Mouse (Mus musculus) hematopoietic stem cell, adult 5-6 weeks (primary cell): ENCODE data around the gene Rpl11. TPM values are rescaled to one million over a fixed set of nuclear protein-coding genes. Genes with fewer than 3 reads are reported as not detected.
A peak's percentile ranks its signal among the peaks of the same experiment; 100 is the strongest.
"Not testable (repeated sequence)": the region's sequence is repeated elsewhere in the genome, so short reads cannot be mapped to it uniquely, and the experiment has no call there.

Source experiments
- ATAC-seq, 2 experiments: fragments of 125-278 bp in 1 of 2; replicated peaks in 1 of 2; 2 replicates each; pipeline ENCODE4 v1.8.0; 2016 to 2017; ENCODE audit warnings: inconsistent platforms in 2 of 2, mild to moderate bottlenecking in 2 of 2, moderate number of reproducible peaks in 2 of 2, low read depth in 1 of 2, moderate TSS enrichment in 1 of 2; ENCODE audit not compliant: low FRiP score in 2 of 2, poor library complexity in 2 of 2, severe bottlenecking in 2 of 2, insufficient read depth in 1 of 2, low TSS enrichment in 1 of 2
- total RNA-seq: library from RNA; stranded (forward); fragments of 172-1452, 232-1000 nt; gene quantifications from 2 replicates; pipeline ENCODE4 v1.2.3, GENCODE M21; 2017

The Rpl11 gene
- 829 and 1,291 TPM in 2 replicates for total RNA-seq

- peak; percentile 95 to 99 for ATAC-seq
These were observed at the start of gene Rpl11 for GRCm38 (mm10) chr4:136053247-136053596. TSS of gene Rpl11 (minus strand) at chr4:136053428.

- not testable (repeated sequence) for ATAC-seq
These were observed 48.5 kb upstream of the Rpl11 start for GRCm38 (mm10) chr4:136101753-136102152.

- peak; percentile 59 to 69; a peak in 3 of 4 replicates for ATAC-seq
These were observed 47.3 kb upstream of the Rpl11 start for GRCm38 (mm10) chr4:136100396-136101070.

GRCm38 (mm10) chr4:136098446-136098845, 45.2 kb upstream of the Rpl11 start:
- no peak for ATAC-seq

- ATAC-seq, result no peak
These were observed 43.4 kb upstream of the Rpl11 start for GRCm38 (mm10) chr4:136096446-136097113.

- no peak for ATAC-seq
These were observed 42.4 kb upstream of the Rpl11 start for GRCm38 (mm10) chr4:136095490-136096105.

- ATAC-seq, result no peak
These were observed 41.4 kb upstream of the Rpl11 start for GRCm38 (mm10) chr4:136094519-136095219.

- ATAC-seq, result no peak
These were observed 39.3 kb upstream of the Rpl11 start for GRCm38 (mm10) chr4:136092498-136092897.

GRCm38 (mm10) chr4:136091346-136091745, 38.1 kb upstream of the Rpl11 start:
- ATAC-seq, result no peak

- no peak for ATAC-seq
These were observed 36.7 kb upstream of the Rpl11 start for GRCm38 (mm10) chr4:136089748-136090583.

GRCm38 (mm10) chr4:136088971-136089747, 35.9 kb upstream of the Rpl11 start:
- ATAC-seq, result no peak

- ATAC-seq, result no peak
These were observed 35.1 kb upstream of the Rpl11 start for GRCm38 (mm10) chr4:136088364-136088763.

GRCm38 (mm10) chr4:136087261-136087660, 34.0 kb upstream of the Rpl11 start:
- ATAC-seq, result no peak

- no peak for ATAC-seq
These were observed 31.6 kb upstream of the Rpl11 start for GRCm38 (mm10) chr4:136084840-136085239.

- no peak for ATAC-seq
These were observed 30.3 kb upstream of the Rpl11 start for GRCm38 (mm10) chr4:136083269-136084105.

GRCm38 (mm10) chr4:136081729-136082128, 28.5 kb upstream of the Rpl11 start:
- ATAC-seq, result peak; percentile 4 to 33; a peak in 1 of 4 replicates
